Mouse (Mus musculus) thymus, adult 2 months (tissue): ENCODE measurements around the gene Pabpn1l.

Source experiments
- CTCF ChIP-seq: fragments of 200-500 bp; IDR thresholded peaks from 2 replicates; pipeline ENCODE4 v1.5.1; 2012; ENCODE audit warnings: mild to moderate bottlenecking, control low read depth, low read length, moderate library complexity, borderline replicate concordance; ENCODE audit not compliant: control insufficient read depth, poor library complexity, insufficient read depth; ENCODE audit errors: extremely low read depth
- POLR2A ChIP-seq: fragments of 200-500 bp; IDR thresholded peaks from 2 replicates; pipeline ENCODE4 v1.6.1; 2012; ENCODE audit warnings: mild to moderate bottlenecking, low read length, control low read depth, moderate library complexity; ENCODE audit not compliant: control insufficient read depth, poor library complexity, insufficient read depth; ENCODE audit errors: extremely low read depth

GRCm38 (mm10) chr8:122616181-122616905 lies 6.2 kb downstream of the Pabpn1l start:
- TF ChIP-seq POLR2A (no peak), CTCF (no peak)
